Mouse (Mus musculus): ENCODE data around the gene Lyst. TPM values are rescaled to one million over a fixed set of nuclear protein-coding genes. Genes with fewer than 3 reads are reported as not detected.

Lyst gene
- total and polyA plus RNA-seq, 2 experiments: 2.3 to 30.3 TPM

GRCm38 (mm10) chr13:13587653-13588184 is 2.5 kb upstream of the Lyst start:
- H3K27ac ChIP-seq (replicated peaks; ENCODE audit: insufficient read depth, low read depth, low read length): no peak overlapping the region
- H3K4me3 ChIP-seq (ENCODE audit: insufficient read depth, low read depth, low read length): no peak overlapping the region
- H3K27me3 ChIP-seq (ENCODE audit: control insufficient read depth, insufficient read depth, low read length): no peaks in the 10 kb centered on the region
- DNase-seq (ENCODE audit: extremely low read depth, low read depth, low spot score): no peak
- TF ChIP-seq POLR2A (IDR thresholded peaks at IDR 0.05; ENCODE audit: extremely low read depth, insufficient read depth, low read length): no peak
- no peak for TF ChIP-seq CTCF (IDR thresholded peaks at IDR 0.05; ENCODE audit: low read depth, low read length)
- H3K9ac ChIP-seq (ENCODE audit: low read depth, low read length): no peak overlapping the region
- no peaks in the 10 kb centered on the region for H3K36me3 ChIP-seq (ENCODE audit: control insufficient read depth, insufficient read depth, low read length)
- 61% methylated on average over 1 of the region's 1 CpGs for WGBS
- no peaks in the 10 kb centered on the region; the same call in 1 of the 2 replicates for H3K79me2 ChIP-seq (ENCODE audit: control insufficient read depth, insufficient read depth, low read length)
- peaks cover 6% of the 10 kb centered on the region; the same call in 1 of the 2 replicates for H3K4me1 ChIP-seq (ENCODE audit: control insufficient read depth, insufficient read depth, low read length)

DNA sequence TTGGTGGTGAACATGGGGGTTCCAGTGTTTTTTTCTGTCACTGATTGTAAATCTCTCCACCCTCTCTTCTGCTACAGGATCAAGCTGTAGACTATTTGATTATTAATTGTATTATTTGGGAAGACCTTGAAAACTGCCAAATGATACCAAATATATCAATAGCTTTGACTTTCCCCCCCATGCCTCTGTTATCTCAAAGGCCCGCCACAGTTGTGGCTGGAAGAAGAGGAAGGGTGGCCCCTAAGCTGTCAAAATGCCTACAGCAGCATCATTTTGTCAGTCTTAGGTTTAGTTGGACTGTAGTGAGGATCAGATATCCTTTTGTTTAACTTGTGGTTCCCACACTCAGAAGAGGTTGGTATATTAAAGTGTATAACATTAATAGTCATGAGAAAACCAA is 1.7 kb upstream of the Lyst start:
- DNase-seq (ENCODE audit: extremely low read depth, low read depth, low spot score): no peak
- no peaks in the 10 kb centered on the region for H3K36me3 ChIP-seq (ENCODE audit: control insufficient read depth, insufficient read depth, low read length)
- peaks cover 6% of the 10 kb centered on the region; the same call in 1 of the 2 replicates for H3K4me1 ChIP-seq (ENCODE audit: control insufficient read depth, insufficient read depth, low read length)
- H3K27me3 ChIP-seq (ENCODE audit: control insufficient read depth, insufficient read depth, low read length): no peaks in the 10 kb centered on the region
- H3K9ac ChIP-seq (ENCODE audit: low read depth, low read length): no peak overlapping the region
- no peak for TF ChIP-seq CTCF (IDR thresholded peaks at IDR 0.05; ENCODE audit: low read depth, low read length)
- TF ChIP-seq POLR2A (IDR thresholded peaks at IDR 0.05; ENCODE audit: extremely low read depth, insufficient read depth, low read length): no peak
- no peak overlapping the region for H3K4me3 ChIP-seq (ENCODE audit: insufficient read depth, low read depth, low read length)
- peak overlapping the region; percentile 86 for H3K27ac ChIP-seq (replicated peaks; ENCODE audit: insufficient read depth, low read depth, low read length)
- 24% methylated on average over 1 of the region's 1 CpGs for WGBS
- no peaks in the 10 kb centered on the region; the same call in 1 of the 2 replicates for H3K79me2 ChIP-seq (ENCODE audit: control insufficient read depth, insufficient read depth, low read length)

DNA sequence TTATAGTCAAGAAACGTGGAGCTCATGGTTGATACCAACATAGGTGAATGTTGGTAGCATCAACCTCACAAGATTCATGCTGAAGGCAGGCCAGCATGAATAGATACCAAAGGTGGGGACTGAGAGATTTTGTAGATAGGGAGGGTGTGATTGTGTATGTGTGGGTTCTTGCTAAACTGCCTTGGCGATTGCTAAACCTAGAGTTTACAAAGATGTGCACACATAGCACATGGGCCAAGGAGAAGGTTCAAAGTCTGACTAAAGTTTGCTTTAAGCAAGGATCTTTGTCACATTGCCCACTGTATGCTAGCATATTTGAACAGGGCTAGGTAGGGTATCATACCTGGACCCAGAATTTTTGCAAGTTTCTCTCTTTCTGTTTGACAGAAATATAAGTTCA is 1.2 kb upstream of the Lyst start:
- Histone ChIP-seq H3K4me1 (ENCODE audit: control insufficient read depth, insufficient read depth, low read length) (peaks cover 7% of the 10 kb centered on the region; the same call in 1 of the 2 replicates), H3K27me3 (ENCODE audit: control insufficient read depth, insufficient read depth, low read length) (no peaks in the 10 kb centered on the region), H3K9ac (ENCODE audit: low read depth, low read length) (no peak overlapping the region), H3K27ac (replicated peaks; ENCODE audit: insufficient read depth, low read depth, low read length) (peak overlapping the region; percentile 86), H3K79me2 (ENCODE audit: control insufficient read depth, insufficient read depth, low read length) (no peaks in the 10 kb centered on the region; the same call in 1 of the 2 replicates), H3K36me3 (ENCODE audit: control insufficient read depth, insufficient read depth, low read length) (no peaks in the 10 kb centered on the region), H3K4me3 (ENCODE audit: insufficient read depth, low read depth, low read length) (no peak overlapping the region)
- peak; percentile 99 for DNase-seq (ENCODE audit: extremely low read depth, low read depth, low spot score)
- 32% methylated on average over 2 of the region's 2 CpGs for WGBS
- TF ChIP-seq CTCF (IDR thresholded peaks at IDR 0.05; ENCODE audit: low read depth, low read length) (no peak), POLR2A (IDR thresholded peaks at IDR 0.05; ENCODE audit: extremely low read depth, insufficient read depth, low read length) (no peak)

- Histone ChIP-seq H3K4me3 (ENCODE audit: insufficient read depth, low read depth, low read length) (0 out of 2 replicates have a peak overlapping the region, but pooled peaks have one; percentile 16), H3K79me2 (ENCODE audit: control insufficient read depth, insufficient read depth, low read length) (peaks cover 5% of the 10 kb centered on the region), H3K4me1 (ENCODE audit: control insufficient read depth, insufficient read depth, low read length) (peaks cover 7% of the 10 kb centered on the region; the same call in 1 of the 2 replicates), H3K27me3 (ENCODE audit: control insufficient read depth, insufficient read depth, low read length) (no peaks in the 10 kb centered on the region), H3K9ac (ENCODE audit: low read depth, low read length) (no peak overlapping the region), H3K36me3 (ENCODE audit: control insufficient read depth, insufficient read depth, low read length) (no peaks in the 10 kb centered on the region), H3K27ac (replicated peaks; ENCODE audit: insufficient read depth, low read depth, low read length) (0 out of 2 replicates have a peak overlapping the region, but pooled peaks have one; percentile 59)
- peak; percentile 89 for DNase-seq (ENCODE audit: extremely low read depth, low read depth, low spot score)
- WGBS: 11% methylated on average over 4 of the region's 4 CpGs
- no peak for TF ChIP-seq CTCF (IDR thresholded peaks at IDR 0.05; ENCODE audit: low read depth, low read length)
- no peak for TF ChIP-seq POLR2A (IDR thresholded peaks at IDR 0.05; ENCODE audit: extremely low read depth, insufficient read depth, low read length)
These were observed 1.7 kb downstream of the Lyst start for GRCm38 (mm10) chr13:13591892-13592291.

- no peak for TF ChIP-seq CTCF (IDR thresholded peaks at IDR 0.05; ENCODE audit: low read depth, low read length)
- no peak for TF ChIP-seq POLR2A (IDR thresholded peaks at IDR 0.05; ENCODE audit: extremely low read depth, insufficient read depth, low read length)
- Histone ChIP-seq H3K79me2 (ENCODE audit: control insufficient read depth, insufficient read depth, low read length) (peaks cover 17% of the 10 kb centered on the region), H3K4me3 (ENCODE audit: insufficient read depth, low read depth, low read length) (no peak overlapping the region), H3K9ac (ENCODE audit: low read depth, low read length) (no peak overlapping the region), H3K36me3 (ENCODE audit: control insufficient read depth, insufficient read depth, low read length) (no peaks in the 10 kb centered on the region), H3K27ac (replicated peaks; ENCODE audit: insufficient read depth, low read depth, low read length) (no peak overlapping the region), H3K27me3 (ENCODE audit: control insufficient read depth, insufficient read depth, low read length) (no peaks in the 10 kb centered on the region), H3K4me1 (ENCODE audit: control insufficient read depth, insufficient read depth, low read length) (peaks cover 3% of the 10 kb centered on the region; the same call in 1 of the 2 replicates)
- DNase-seq (ENCODE audit: extremely low read depth, low read depth, low spot score): no peak
- whole genome bisulfite sequencing: 94% methylated on average over 7 of the region's 7 CpGs
These were observed 6.3 kb downstream of the Lyst start for GRCm38 (mm10) chr13:13596424-13597044.

GRCm38 (mm10) chr13:13597896-13598295 is 7.7 kb downstream of the Lyst start:
- WGBS: 48% methylated on average over 2 of the region's 2 CpGs
- DNase-seq (ENCODE audit: extremely low read depth, low read depth, low spot score): no peak

More at GRCm38 (mm10) chr13:13597896-13598295, 7.7 kb downstream of the Lyst start:
- Histone ChIP-seq H3K79me2 (ENCODE audit: control insufficient read depth, insufficient read depth, low read length) (peaks cover 17% of the 10 kb centered on the region), H3K27me3 (ENCODE audit: control insufficient read depth, insufficient read depth, low read length) (no peaks in the 10 kb centered on the region), H3K27ac (replicated peaks; ENCODE audit: insufficient read depth, low read depth, low read length) (no peak overlapping the region), H3K4me1 (ENCODE audit: control insufficient read depth, insufficient read depth, low read length) (peaks cover 1% of the 10 kb centered on the region; the same call in 1 of the 2 replicates), H3K4me3 (ENCODE audit: insufficient read depth, low read depth, low read length) (no peak overlapping the region), H3K36me3 (ENCODE audit: control insufficient read depth, insufficient read depth, low read length) (no peaks in the 10 kb centered on the region), H3K9ac (ENCODE audit: low read depth, low read length) (no peak overlapping the region)
- TF ChIP-seq CTCF (IDR thresholded peaks at IDR 0.05; ENCODE audit: low read depth, low read length) (no peak), POLR2A (IDR thresholded peaks at IDR 0.05; ENCODE audit: extremely low read depth, insufficient read depth, low read length) (no peak)
